Mouse (Mus musculus) neural tube, embryonic 15.5 days (tissue): ENCODE measurements at regions not wholly inside any gene's neighbourhood (a gene's known extent, or its start where the extent isn't known, plus 50 kb on each side); places are given as distances from the start of the nearest gene placed in this dataset.

Source experiments
- ATAC-seq: fragments of 200-750 bp; cut with Nextera tagmentation; 2 replicates; pipeline ENCODE4 v1.8.0; 2017; ENCODE audit warnings: mild to moderate bottlenecking, moderate TSS enrichment, moderate library complexity; ENCODE audit not compliant: low FRiP score
- H3K27ac ChIP-seq: fragments of 300-500 bp; sonication (generic); replicated peaks from 2 replicates; pipeline ENCODE4 v1.5.1; 2015; ENCODE audit warnings: mild to moderate bottlenecking, inconsistent platforms
- H3K27me3 ChIP-seq: fragments of 300-500 bp; sonication (generic); replicated peaks from 2 replicates; pipeline ENCODE4 v1.6.1; 2015; ENCODE audit warnings: inconsistent platforms
- H3K36me3 ChIP-seq: fragments of 300-500 bp; sonication (generic); 2 replicates; pipeline ENCODE4 v1.6.1; 2015; ENCODE audit warnings: inconsistent platforms
- H3K4me1 ChIP-seq: fragments of 300-500 bp; sonication (generic); 2 replicates; pipeline ENCODE4 v1.6.1; 2015; ENCODE audit warnings: inconsistent platforms
- H3K4me2 ChIP-seq: fragments of 300-500 bp; sonication (generic); 2 replicates; pipeline ENCODE4 v1.6.1; 2015; ENCODE audit warnings: inconsistent platforms, mild to moderate bottlenecking, moderate library complexity
- H3K4me3 ChIP-seq: fragments of 300-500 bp; sonication (generic); replicated peaks from 2 replicates; pipeline ENCODE4 v1.5.1; 2015; ENCODE audit warnings: mild to moderate bottlenecking, inconsistent platforms
- H3K9ac ChIP-seq: fragments of 300-500 bp; sonication (generic); replicated peaks from 2 replicates; pipeline ENCODE4 v1.6.1; 2015; ENCODE audit warnings: mild to moderate bottlenecking, inconsistent platforms
- H3K9me3 ChIP-seq: fragments of 300-500 bp; sonication (generic); replicated peaks from 2 replicates; pipeline ENCODE4 v1.6.1; 2016; ENCODE audit warnings: inconsistent platforms
- WGBS: fragments of 180-500 bp; shearing (Covaris S2); methylation state at CpG from one replicate; pipeline ENCODE4 v1.1.7; 2015; ENCODE audit warnings: mixed read lengths; 5-methylcytosine and 5-hydroxymethylcytosine counted together

GRCm38 (mm10) chr4:31860389-31860788 is 103.5 kb upstream of the Map3k7 start:
- WGBS: 88% methylated on average over 2 of the region's 2 CpGs
- Histone ChIP-seq H3K9me3 (no peaks in the 10 kb centered on the region), H3K4me3 (no peak overlapping the region), H3K36me3 (no peaks in the 10 kb centered on the region), H3K4me1 (no peaks in the 10 kb centered on the region), H3K4me2 (no peak overlapping the region), H3K9ac (no peak overlapping the region), H3K27me3 (no peaks in the 10 kb centered on the region), H3K27ac (no peak overlapping the region)
- no peak for ATAC-seq

DNA sequence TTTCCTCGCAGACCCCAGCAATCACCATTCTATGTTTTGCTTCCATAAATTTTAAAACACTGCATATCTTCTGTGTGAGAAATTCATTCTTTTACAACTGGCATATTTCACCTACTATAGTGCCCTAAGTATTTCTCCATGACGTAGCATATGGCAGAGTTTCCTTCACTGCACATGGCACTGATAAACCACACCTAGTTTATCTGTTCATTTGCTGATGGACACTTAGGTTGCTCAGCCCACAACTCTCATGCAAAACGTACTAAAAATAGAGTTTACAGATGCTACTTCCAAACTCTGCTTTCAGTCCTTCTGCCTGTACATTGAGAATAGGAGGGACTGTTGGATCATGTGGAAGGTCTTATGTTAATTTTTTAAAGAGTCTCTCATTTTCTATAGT is 102.7 kb upstream of the Map3k7 start:
- no peaks in the 10 kb centered on the region for H3K4me1 ChIP-seq
- no peak overlapping the region for H3K4me2 ChIP-seq
- WGBS: 88% methylated on average over 3 of the region's 3 CpGs
- no peaks in the 10 kb centered on the region for H3K27me3 ChIP-seq
- ATAC-seq: no peak
- H3K9ac ChIP-seq: no peak overlapping the region
- no peaks in the 10 kb centered on the region for H3K36me3 ChIP-seq
- no peak overlapping the region for H3K27ac ChIP-seq
- no peak overlapping the region for H3K4me3 ChIP-seq
- H3K9me3 ChIP-seq: no peaks in the 10 kb centered on the region

- no peak overlapping the region for H3K27ac ChIP-seq
Measured at GRCm38 (mm10) chr4:31872985-31873983, 90.6 kb upstream of the Map3k7 start.

DNA sequence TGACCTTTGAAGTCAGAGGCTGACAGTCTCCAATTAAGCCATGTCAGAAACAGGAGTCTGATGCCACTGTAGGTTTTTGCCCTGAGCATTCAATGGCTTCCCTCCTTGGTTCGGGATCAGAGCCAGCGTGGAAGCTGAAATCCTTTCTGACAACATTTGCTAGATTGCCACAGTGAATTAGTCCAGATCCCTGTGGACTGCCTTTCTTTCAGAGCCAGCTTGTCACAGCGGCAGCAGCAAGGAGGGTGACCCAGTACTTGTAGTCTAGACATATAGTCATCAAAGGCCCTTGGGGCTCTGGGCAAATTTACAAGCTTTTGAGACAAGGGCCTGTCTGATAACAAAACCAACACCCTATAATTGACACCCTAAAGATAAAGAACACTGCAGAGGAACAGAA is 86.5 kb upstream of the Map3k7 start:
- Histone ChIP-seq H3K27ac (no peak overlapping the region), H3K9me3 (no peaks in the 10 kb centered on the region), H3K36me3 (no peaks in the 10 kb centered on the region), H3K27me3 (peaks cover 11% of the 10 kb centered on the region), H3K4me3 (no peak overlapping the region), H3K9ac (no peak overlapping the region), H3K4me2 (no peak overlapping the region), H3K4me1 (peaks cover 33% of the 10 kb centered on the region)
- no peak for ATAC-seq
- WGBS: 23% methylated on average over 3 of the region's 3 CpGs

More at GRCm38 (mm10) chr4:31872985-31873983, 90.6 kb upstream of the Map3k7 start:
- ATAC-seq: no peak
- peaks cover 13% of the 10 kb centered on the region for H3K4me1 ChIP-seq
- 21% methylated on average over 9 of the region's 9 CpGs for WGBS
- no peaks in the 10 kb centered on the region for H3K9me3 ChIP-seq
- no peak overlapping the region for H3K4me3 ChIP-seq
- H3K27me3 ChIP-seq: no peaks in the 10 kb centered on the region; the same call in 1 of the 2 replicates
- H3K4me2 ChIP-seq: no peak overlapping the region
- no peaks in the 10 kb centered on the region for H3K36me3 ChIP-seq
- no peak overlapping the region for H3K9ac ChIP-seq

GRCm38 (mm10) chr4:31878493-31879191 is 85.3 kb upstream of the Map3k7 start:
- Histone ChIP-seq H3K4me1 (peaks cover 30% of the 10 kb centered on the region), H3K27ac (no peak overlapping the region), H3K36me3 (no peaks in the 10 kb centered on the region), H3K4me3 (0 out of 2 replicates have a peak overlapping the region, but pooled peaks have one; percentile 3), H3K4me2 (peak overlapping the region; percentile 44), H3K9ac (no peak overlapping the region), H3K27me3 (peaks cover 17% of the 10 kb centered on the region), H3K9me3 (no peaks in the 10 kb centered on the region)
- ATAC-seq: peak; percentile 86
- 14% methylated on average over 10 of the region's 10 CpGs for WGBS

DNA sequence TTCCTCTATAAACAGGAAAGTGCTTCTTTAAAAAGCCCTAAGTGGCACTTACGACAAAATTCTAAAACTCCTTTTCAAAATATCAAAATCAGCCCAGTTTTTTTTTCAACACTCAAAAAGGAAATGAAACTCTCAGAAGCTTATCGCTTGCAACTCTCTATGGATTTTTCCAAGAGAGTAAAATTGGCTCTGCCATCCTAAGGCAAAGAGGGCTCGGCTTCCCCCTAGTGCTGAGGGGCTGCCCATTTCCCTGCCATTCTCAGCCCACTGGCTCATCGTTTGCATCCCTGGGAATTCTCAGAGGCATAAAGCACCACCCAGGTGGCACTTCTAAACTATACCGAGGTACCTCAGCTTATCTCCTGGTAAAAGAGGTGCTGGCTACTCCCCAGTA is 84.7 kb upstream of the Map3k7 start:
- 0 out of 2 replicates have a peak overlapping the region, but pooled peaks have one; percentile 9 for H3K4me2 ChIP-seq
- no peaks in the 10 kb centered on the region for H3K36me3 ChIP-seq
- H3K9ac ChIP-seq: no peak overlapping the region
- no peak overlapping the region for H3K27ac ChIP-seq
- H3K9me3 ChIP-seq: no peaks in the 10 kb centered on the region
- no peak for ATAC-seq
- 27% methylated on average over 5 of the region's 5 CpGs for WGBS
- peaks cover 17% of the 10 kb centered on the region for H3K27me3 ChIP-seq
- H3K4me1 ChIP-seq: peaks cover 30% of the 10 kb centered on the region
- H3K4me3 ChIP-seq: no peak overlapping the region

DNA sequence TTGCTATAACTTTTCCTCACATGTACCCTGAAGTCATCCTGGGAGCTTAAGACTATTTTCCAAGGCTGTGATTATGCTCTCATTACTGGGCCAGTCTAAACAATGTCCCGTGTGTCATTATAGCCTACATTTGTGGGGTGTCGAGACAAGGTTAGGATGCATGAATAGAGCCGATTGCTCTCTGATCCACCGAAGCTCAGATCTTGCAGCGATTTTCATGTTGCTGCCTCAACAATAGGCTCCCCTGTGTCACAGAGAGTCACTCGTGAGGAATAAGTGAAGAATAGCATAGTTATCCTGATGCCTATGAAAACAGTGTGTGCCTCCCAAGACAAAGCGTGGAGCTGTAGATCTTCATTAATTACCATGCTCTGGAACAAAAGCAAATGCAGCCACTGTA is 83.7 kb upstream of the Map3k7 start:
- Histone ChIP-seq H3K4me1 (peaks cover 30% of the 10 kb centered on the region), H3K36me3 (no peaks in the 10 kb centered on the region), H3K4me3 (no peak overlapping the region), H3K9ac (no peak overlapping the region), H3K9me3 (no peaks in the 10 kb centered on the region), H3K4me2 (peak overlapping the region; percentile 39), H3K27me3 (peaks cover 17% of the 10 kb centered on the region), H3K27ac (no peak overlapping the region)
- 17% methylated on average over 7 of the region's 7 CpGs for WGBS
- ATAC-seq: no peak

DNA sequence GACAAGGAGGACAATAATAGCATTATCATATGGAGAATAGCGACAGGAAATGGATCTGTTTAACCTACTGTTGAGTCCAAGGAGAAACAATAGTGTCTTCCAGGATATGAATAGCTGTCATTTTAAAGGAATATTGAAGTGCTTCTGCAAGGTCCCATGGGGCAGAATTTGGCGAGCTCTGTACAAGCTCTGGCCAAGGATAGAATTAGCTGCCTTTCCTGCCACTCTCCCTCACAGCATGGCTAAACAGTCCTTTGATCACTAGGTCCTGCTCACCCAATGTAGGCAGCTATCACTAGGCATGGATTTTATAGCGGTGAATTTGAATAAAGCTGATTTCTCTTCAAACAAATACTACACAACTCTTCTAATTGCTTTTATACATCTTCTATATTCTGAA is 74.2 kb upstream of the Map3k7 start:
- Histone ChIP-seq H3K27ac (no peak overlapping the region), H3K9me3 (no peaks in the 10 kb centered on the region), H3K27me3 (no peaks in the 10 kb centered on the region), H3K4me2 (no peak overlapping the region), H3K36me3 (no peaks in the 10 kb centered on the region), H3K4me3 (no peak overlapping the region), H3K4me1 (no peaks in the 10 kb centered on the region), H3K9ac (no peak overlapping the region)
- no peak for ATAC-seq
- WGBS: 76% methylated on average over 3 of the region's 3 CpGs

- H3K4me2 ChIP-seq: no peak overlapping the region
- no peaks in the 10 kb centered on the region for H3K9me3 ChIP-seq
- no peak overlapping the region for H3K4me3 ChIP-seq
- H3K27me3 ChIP-seq: no peaks in the 10 kb centered on the region
- no peaks in the 10 kb centered on the region for H3K36me3 ChIP-seq
- H3K4me1 ChIP-seq: no peaks in the 10 kb centered on the region
- WGBS: 42% methylated on average over 8 of the region's 8 CpGs
- ATAC-seq: no peak
- no peak overlapping the region for H3K9ac ChIP-seq
- no peak overlapping the region for H3K27ac ChIP-seq
Measured at GRCm38 (mm10) chr4:31909086-31909673, 54.7 kb upstream of the Map3k7 start.
